ENCODE assay signal across 26 mouse cellular contexts in the genomic region with DNA sequence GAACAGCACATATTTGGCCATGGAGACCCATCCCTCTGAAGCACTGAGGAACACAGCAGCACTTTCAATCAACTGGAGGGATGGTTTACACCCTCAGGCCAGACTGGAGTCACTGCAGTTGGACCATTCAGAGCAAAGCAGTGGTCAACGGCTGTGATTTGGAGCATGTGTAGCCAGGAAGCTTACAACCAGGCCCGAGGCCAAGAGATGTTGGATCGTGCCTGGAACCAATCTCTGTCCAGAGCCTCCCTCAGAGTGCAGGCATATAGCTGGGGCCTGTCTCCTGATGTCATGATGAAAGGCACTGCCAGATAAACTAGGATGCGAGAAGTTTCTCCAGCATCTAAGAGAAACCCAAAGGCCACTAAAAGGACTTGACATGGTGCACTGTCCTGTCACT.
"Had no signal": no experiment of that assay in that cellular context is flagged by ENCODE, and none has a peak within 500 bp of the region (broad histone marks: within the 10 kb centered on the region; RNA-seq: fewer than 3 reads in every experiment).

No protein-coding gene starts in this region.

- H3K27ac ChIP-seq: heart, adult 2 months; heart, embryonic 13.5 days; heart, embryonic 15.5 days; hindbrain, embryonic 13.5 days; hindbrain, embryonic 15.5 days; hindbrain, postnatal 0 days; kidney, embryonic 15.5 days; kidney, postnatal 0 days; limb, embryonic 13.5 days; limb, embryonic 15.5 days; liver, embryonic 12.5 days; liver, embryonic 14.5 days had no signal

- DNase-seq: gastrocnemius, postnatal 14 days; gastrocnemius, postnatal 36 days; heart, adult 11 months; heart, adult 2 months; heart, postnatal 14 days; heart, postnatal 36 days; kidney, adult 11 months; kidney, adult 2 months; kidney, adult 9 months; kidney, postnatal 14 days; kidney, postnatal 36 days; layer of hippocampus, adult 9-11 months; layer of hippocampus, postnatal 36 days; lung, adult 18-20 months had no signal

- H3K27me3 ChIP-seq: heart, embryonic 13.5 days; heart, embryonic 15.5 days; hindbrain, embryonic 13.5 days; hindbrain, embryonic 15.5 days; kidney, embryonic 15.5 days; limb, embryonic 13.5 days; limb, embryonic 15.5 days; liver, embryonic 12.5 days had no signal

- H3K4me1 ChIP-seq: heart, embryonic 13.5 days; heart, embryonic 15.5 days; hindbrain, embryonic 13.5 days; hindbrain, embryonic 15.5 days; kidney, embryonic 15.5 days; limb, embryonic 13.5 days; limb, embryonic 15.5 days; liver, embryonic 12.5 days had no signal

- ATAC-seq: hindbrain, postnatal 0 days; intestine, embryonic 16.5 days; liver, embryonic 12.5 days had no signal

- H3K4me3 ChIP-seq: heart, adult 2 months; heart, embryonic 13.5 days; heart, embryonic 15.5 days; hindbrain, embryonic 13.5 days; hindbrain, embryonic 15.5 days; kidney, embryonic 15.5 days; limb, embryonic 13.5 days; limb, embryonic 15.5 days; liver, embryonic 12.5 days had no signal
